Mouse (Mus musculus) limb, embryonic 11.5 days (tissue): ENCODE measurements around the gene Olfr368. TPM values are rescaled to one million over a fixed set of nuclear protein-coding genes. Genes with fewer than 3 reads are reported as not detected.

ENCODE experiments used
- ATAC-seq: fragments of 200-750 bp; cut with Nextera tagmentation; 2 replicates; pipeline ENCODE4 v1.8.0; 2017; ENCODE audit warnings: low read depth; ENCODE audit not compliant: insufficient number of reproducible peaks, low FRiP score, low TSS enrichment
- DNase-seq: peaks from one replicate; pipeline ENCODE4 v3.0.0-alpha.2; 2015; ENCODE audit warnings: low spot score
- H3K27ac ChIP-seq: fragments of 300-500 bp; sonication (generic); replicated peaks from 2 replicates; pipeline ENCODE4 v1.5.1; 2014; ENCODE audit warnings: low read depth, mild to moderate bottlenecking, low read length
- H3K27me3 ChIP-seq: fragments of 300-500 bp; sonication (generic); 2 replicates; pipeline ENCODE4 v1.6.1; 2014; ENCODE audit warnings: mild to moderate bottlenecking, low read length, mixed read lengths; ENCODE audit not compliant: control insufficient read depth, insufficient read depth
- H3K36me3 ChIP-seq: fragments of 300-500 bp; sonication (generic); 2 replicates; pipeline ENCODE4 v1.6.1; 2014; ENCODE audit warnings: mild to moderate bottlenecking, low read length, moderate library complexity, mixed read lengths; ENCODE audit not compliant: control insufficient read depth, insufficient read depth
- H3K4me1 ChIP-seq: fragments of 300-500 bp; sonication (generic); 2 replicates; pipeline ENCODE4 v1.6.1; 2014; ENCODE audit warnings: low read length, mixed read lengths; ENCODE audit not compliant: control insufficient read depth, insufficient read depth
- H3K4me2 ChIP-seq: fragments of 300-500 bp; sonication (generic); 2 replicates; pipeline ENCODE4 v1.6.1; 2014; ENCODE audit warnings: low read depth, mild to moderate bottlenecking, moderate library complexity; ENCODE audit not compliant: severe bottlenecking
- H3K4me3 ChIP-seq: fragments of 300-500 bp; sonication (generic); 2 replicates; pipeline ENCODE4 v1.5.1; 2014; ENCODE audit warnings: low read depth, low read length
- H3K9ac ChIP-seq: fragments of 300-500 bp; sonication (generic); 2 replicates; pipeline ENCODE4 v1.6.1; 2014; ENCODE audit warnings: mild to moderate bottlenecking, low read length
- H3K9me3 ChIP-seq: fragments of 300-500 bp; sonication (generic); 2 replicates; pipeline ENCODE4 v1.6.1; 2016; ENCODE audit warnings: low read length; ENCODE audit not compliant: control insufficient read depth
- WGBS: fragments of 180-500 bp; shearing (Covaris S2); extraction: QIAGEN DNeasy Blood & Tissue Kit; methylation state at CpG from one replicate; pipeline ENCODE4 v1.1.7; 2014; 5-methylcytosine and 5-hydroxymethylcytosine counted together
- polyA plus RNA-seq: library from polyadenylated mRNA; unstranded; fragments of >200 nt; fragmentation: Nextera tagmentation; extraction: Ambion mirVana; gene quantifications from 2 replicates; pipeline ENCODE4 v1.2.1, GENCODE M21; 2014

The Olfr368 gene
- polyA plus RNA-seq, 1 experiment from 2014 or later = not detected

DNA sequence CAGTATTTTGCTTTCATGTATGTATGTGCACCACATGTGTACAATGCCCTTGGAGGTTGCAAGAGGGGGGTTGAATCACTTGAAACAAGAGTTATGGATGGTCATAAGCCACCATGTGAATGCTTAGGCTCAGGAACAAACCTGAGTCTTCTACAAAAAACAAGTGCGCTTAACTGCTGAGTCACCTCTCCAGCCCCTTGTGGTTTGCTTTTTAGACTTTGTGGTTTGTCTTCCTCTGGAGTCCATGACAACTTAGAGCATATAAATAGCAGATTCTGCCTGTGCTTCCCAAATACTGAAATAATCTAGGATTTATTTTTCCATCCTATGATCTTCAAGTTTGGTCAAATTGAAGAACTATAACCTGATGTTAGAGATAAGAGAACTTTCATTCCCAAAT lies 49.7 kb downstream of the Olfr368 start:
- 95% methylated on average over 1 of the region's 1 CpGs for WGBS

DNA sequence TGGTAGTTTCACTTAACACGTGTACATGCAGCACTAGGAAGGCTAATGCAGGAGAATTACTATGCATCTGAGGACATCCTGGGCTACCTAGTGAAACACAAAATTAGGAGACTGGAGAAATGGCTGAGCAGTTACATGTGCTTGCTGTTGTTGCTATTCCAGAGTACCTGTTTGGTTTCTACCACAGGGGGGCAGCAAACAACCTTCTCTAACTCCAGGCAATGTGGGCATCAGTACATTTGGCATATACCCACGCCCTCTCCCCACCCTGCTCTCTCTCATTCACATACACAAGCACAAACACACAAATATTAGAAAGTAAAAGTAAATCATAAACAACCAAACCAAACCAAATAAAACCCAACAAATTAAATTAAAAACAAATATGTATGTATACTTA lies 53.9 kb downstream of the Olfr368 start:
- Histone ChIP-seq H3K9me3 (no peaks in the 10 kb centered on the region), H3K4me2 (no peak overlapping the region), H3K27me3 (no peaks in the 10 kb centered on the region), H3K4me1 (no peaks in the 10 kb centered on the region), H3K9ac (no peak overlapping the region), H3K27ac (no peak overlapping the region), H3K36me3 (peaks cover 7% of the 10 kb centered on the region), H3K4me3 (no peak overlapping the region)
- DNase-seq = peak; percentile 68
- no peak; the same call in 1 of the 2 replicates for ATAC-seq
- 74% methylated on average over 2 of the region's 2 CpGs for WGBS

More for the DNA sequence above, 49.7 kb downstream of the Olfr368 start:
- ATAC-seq = no peak
- no peak for DNase-seq
- no peak overlapping the region for H3K4me2 ChIP-seq
- H3K36me3 ChIP-seq = peaks cover 2% of the 10 kb centered on the region; the same call in 1 of the 2 replicates
- no peaks in the 10 kb centered on the region for H3K4me1 ChIP-seq
- no peak overlapping the region for H3K27ac ChIP-seq
- no peaks in the 10 kb centered on the region for H3K9me3 ChIP-seq
- H3K9ac ChIP-seq = no peak overlapping the region
- H3K27me3 ChIP-seq = no peaks in the 10 kb centered on the region
- H3K4me3 ChIP-seq = no peak overlapping the region

Other genes starting within 250 kb of the Olfr368 start
- not detected in 2 replicates for gene Olfr361, start 237.2 kb upstream of the Olfr368 start, polyA plus RNA-seq
- not detected in 2 replicates for gene Olfr362, start 208.6 kb upstream of the Olfr368 start, polyA plus RNA-seq
- not detected in 2 replicates for gene Olfr364-ps1, start 187.2 kb upstream of the Olfr368 start, polyA plus RNA-seq
- not detected in 2 replicates for gene Olfr365, start 138.3 kb upstream of the Olfr368 start, polyA plus RNA-seq
- not detected in 2 replicates for gene Olfr366, start 114.9 kb upstream of the Olfr368 start, polyA plus RNA-seq
- gene Pdcl, start 32.8 kb downstream of the Olfr368 start, polyA plus RNA-seq = 47.1 and 53.0 TPM in 2 replicates
- gene Rc3h2, start 96.4 kb downstream of the Olfr368 start, polyA plus RNA-seq = 17.0 and 20.8 TPM in 2 replicates
- gene Zbtb26, start 116.6 kb downstream of the Olfr368 start, polyA plus RNA-seq = 12.7 and 13.6 TPM in 2 replicates
- 5.4 and 5.6 TPM in 2 replicates for gene Zbtb6, start 116.7 kb downstream of the Olfr368 start, polyA plus RNA-seq
- gene Rabgap1, start 116.8 kb downstream of the Olfr368 start, polyA plus RNA-seq = 44.4 and 44.5 TPM in 2 replicates
- 1.3 and 1.5 TPM in 2 replicates for gene Gpr21, start 189.8 kb downstream of the Olfr368 start, polyA plus RNA-seq